In genomic region chr14:35313380-35314299, GRCm38 (mm10) we compare ENCODE assay signal across 13 mouse cellular contexts.
DNase-seq lines count a peak whose midpoint lies in the region; ATAC-seq and TF ChIP-seq lines count a peak whose summit lies in the region.
"Had no signal": no experiment of that assay in that cellular context is flagged by ENCODE, and none has a peak within 500 bp of the region (broad histone marks: within the 10 kb centered on the region; RNA-seq: fewer than 3 reads in every experiment).

No protein-coding gene starts in this region.

- TF ChIP-seq CTCF in liver, adult 2 months (IDR thresholded peaks at IDR 0.05; ENCODE audit: low read depth, low read length) = no peak
- no peak for TF ChIP-seq CTCF in left cerebral cortex, adult 2 months (IDR thresholded peaks at IDR 0.05)

- H3K79me2 ChIP-seq in liver, adult 2 months (ENCODE audit: control insufficient read depth, insufficient read depth, low read length) = no peaks in the 10 kb centered on the region

- TF ChIP-seq POLR2A in liver, adult 2 months (IDR thresholded peaks at IDR 0.05; ENCODE audit: extremely low read depth, insufficient read depth, low read length) = no peak

- H3K9me3 ChIP-seq in liver, embryonic 12.5 days (replicated peaks) = 0 out of 2 replicates have a peak, but pooled peaks cover 3% of the 10 kb centered on the region
- H3K9me3 ChIP-seq in neural tube, embryonic 14.5 days (ENCODE audit: control insufficient read depth, low read length) = no peaks in the 10 kb centered on the region
- H3K9me3 ChIP-seq: forebrain, embryonic 13.5 days; limb, embryonic 13.5 days; midbrain, embryonic 10.5 days had no signal

- WGBS in liver, adult 2 months = 47% methylated on average over 5 of the region's 5 CpGs
- WGBS in liver, embryonic 12.5 days (ENCODE audit: insufficient replicate concordance) = 36% methylated on average over 5 of the region's 5 CpGs
- WGBS in neural tube, embryonic 14.5 days = 53% methylated on average over 5 of the region's 5 CpGs

- no peaks in the 10 kb centered on the region for H3K4me1 ChIP-seq in liver, adult 2 months (ENCODE audit: control insufficient read depth, insufficient read depth, low read length)
- H3K4me1 ChIP-seq in liver, embryonic 12.5 days = no peaks in the 10 kb centered on the region
- H3K4me1 ChIP-seq in neural tube, embryonic 14.5 days (ENCODE audit: control insufficient read depth, insufficient read depth, low read length) = no peaks in the 10 kb centered on the region
- H3K4me1 ChIP-seq: forebrain, embryonic 13.5 days; limb, embryonic 13.5 days; midbrain, embryonic 10.5 days had no signal

- H3K27me3 ChIP-seq in liver, adult 2 months (ENCODE audit: control insufficient read depth, insufficient read depth, low read length) = no peaks in the 10 kb centered on the region
- no peaks in the 10 kb centered on the region for H3K27me3 ChIP-seq in liver, embryonic 12.5 days (replicated peaks)
- no peaks in the 10 kb centered on the region for H3K27me3 ChIP-seq in neural tube, embryonic 14.5 days (ENCODE audit: control insufficient read depth, insufficient read depth, low read length)
- H3K27me3 ChIP-seq: forebrain, embryonic 13.5 days; limb, embryonic 13.5 days had no signal

- intact Hi-C loops in left cerebral cortex, adult 2 months (cut with DNase I) = no loop called here

- no peak overlapping the region for H3K4me2 ChIP-seq in liver, embryonic 12.5 days
- H3K4me2 ChIP-seq in neural tube, embryonic 14.5 days (ENCODE audit: low read depth, low read length) = no peak overlapping the region
- H3K4me2 ChIP-seq: forebrain, embryonic 13.5 days; limb, embryonic 13.5 days had no signal

- no peak overlapping the region for H3K27ac ChIP-seq in liver, adult 2 months (replicated peaks; ENCODE audit: insufficient read depth, low read depth, low read length)
- no peak overlapping the region for H3K27ac ChIP-seq in liver, embryonic 12.5 days
- no peak overlapping the region for H3K27ac ChIP-seq in neural tube, embryonic 14.5 days (ENCODE audit: low read depth, low read length)
- H3K27ac ChIP-seq in left cerebral cortex, adult 2 months = no peak overlapping the region
- H3K27ac ChIP-seq: forebrain, embryonic 13.5 days; limb, embryonic 13.5 days; midbrain, embryonic 10.5 days had no signal

- no peaks in the 10 kb centered on the region for H3K36me3 ChIP-seq in liver, adult 2 months (ENCODE audit: control insufficient read depth, insufficient read depth, low read length)
- H3K36me3 ChIP-seq in liver, embryonic 12.5 days = no peaks in the 10 kb centered on the region
- H3K36me3 ChIP-seq in neural tube, embryonic 14.5 days (ENCODE audit: control insufficient read depth, insufficient read depth, low read length) = no peaks in the 10 kb centered on the region
- H3K36me3 ChIP-seq: limb, embryonic 13.5 days; midbrain, embryonic 10.5 days had no signal

- peak; percentile 12 to 17 for DNase-seq in cerebellum, postnatal 36 days
- no peak for DNase-seq in cerebellum, adult 11-12 months
- peak; percentile 22 for DNase-seq in liver, adult 2 months (ENCODE audit: extremely low read depth, low read depth, low spot score)
- peak; percentile 11 for DNase-seq in embryo, embryonic 11.5 days (ENCODE audit: low read depth, low spot score)
- DNase-seq in left cerebral cortex, adult 2 months (ENCODE audit: extremely low spot score in 1 of 2, low spot score in 2 of 2) = no peak
- DNase-seq: gastrocnemius, postnatal 10 days had no signal

- ATAC-seq in liver, embryonic 12.5 days = no peak; the same call in 1 of the 2 replicates
- ATAC-seq in neural tube, embryonic 14.5 days (ENCODE audit: low read depth) = peak; percentile 31; the same call in 1 of the 2 replicates
- ATAC-seq: forebrain, embryonic 13.5 days; inflammation-experienced regulatory T-cells, adult 6 months; lung, postnatal 0 days had no signal

- H3K4me3 ChIP-seq in liver, adult 2 months (ENCODE audit: insufficient read depth, low read depth, low read length) = no peak overlapping the region
- H3K4me3 ChIP-seq in liver, embryonic 12.5 days = no peak overlapping the region
- H3K4me3 ChIP-seq in neural tube, embryonic 14.5 days (ENCODE audit: low read depth, low read length) = no peak overlapping the region
- no peak overlapping the region for H3K4me3 ChIP-seq in left cerebral cortex, adult 2 months
- H3K4me3 ChIP-seq: forebrain, embryonic 13.5 days; limb, embryonic 13.5 days; midbrain, embryonic 10.5 days had no signal

- no peak overlapping the region for H3K9ac ChIP-seq in liver, adult 2 months (ENCODE audit: low read depth, low read length)
- no peak overlapping the region for H3K9ac ChIP-seq in liver, embryonic 12.5 days
- H3K9ac ChIP-seq in neural tube, embryonic 14.5 days (replicated peaks; ENCODE audit: low read depth, low read length) = no peak overlapping the region
- H3K9ac ChIP-seq: forebrain, embryonic 13.5 days; limb, embryonic 13.5 days had no signal

Comparison
In these comparisons a context has a peak if more than half of its experiments do, and no peak if none do; other contexts are left out.
1. DNase-seq: peak in cerebellum, postnatal 36 days (2 of 2), liver, adult 2 months (single experiment) and embryo, embryonic 11.5 days (single experiment); none in cerebellum, adult 11-12 months (single experiment) and left cerebral cortex, adult 2 months (0 of 2).